Mouse (Mus musculus) CH12.LX (cell line): ENCODE measurements at regions not wholly inside any gene's neighbourhood (a gene's known extent, or its start where the extent isn't known, plus 50 kb on each side); places are given as distances from the start of the nearest gene placed in this dataset.

Source experiments
- CTCF ChIP-seq, 2 experiments: IDR thresholded peaks in 1 of 2; conservative IDR thresholded peaks in 1 of 2; 2 replicates each; pipeline ENCODE4 v1.5.1; 2011 to 2012; ENCODE audit warnings: low read depth in 2 of 2, low read length in 2 of 2, improper control_type of control experiment in 1 of 2, inconsistent platforms in 1 of 2, mild to moderate bottlenecking in 1 of 2, moderate library complexity in 1 of 2
- RCOR1 ChIP-seq: conservative IDR thresholded peaks from 2 replicates; pipeline ENCODE4 v1.6.1; 2012; ENCODE audit warnings: low read depth, mild to moderate bottlenecking, inconsistent platforms, low read length, improper control_type of control experiment

DNA sequence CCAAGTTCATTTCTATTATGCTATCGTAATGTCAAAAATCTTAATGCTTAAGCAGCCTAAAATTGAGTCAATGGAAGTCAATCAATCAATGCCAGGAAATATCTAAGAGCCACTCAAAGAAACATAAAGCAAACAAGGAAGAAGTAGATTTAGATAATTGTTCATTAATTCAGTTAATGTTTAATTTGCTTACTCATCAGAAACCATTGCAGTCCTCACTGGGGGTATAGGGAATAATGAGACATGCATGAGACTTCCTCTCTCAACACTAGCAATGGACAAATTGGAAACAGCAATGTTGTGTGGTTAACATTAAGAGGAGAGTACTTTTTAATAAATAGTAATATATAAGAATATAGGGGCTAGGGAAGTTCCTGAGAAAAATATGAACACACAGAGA is 209.9 kb downstream of the Etaa1 start:
- TF ChIP-seq RCOR1: no peak
- TF ChIP-seq CTCF (conservative IDR thresholded peaks at IDR 0.05 in 1 of 2, IDR thresholded peaks at IDR 0.05 in 1 of 2; ENCODE audit: low read depth in 2 of 2, low read length in 2 of 2): no peak
